Mouse (Mus musculus) kidney, adult 2 months (tissue): ENCODE results near the gene Dhdh.

Source experiments
- CTCF ChIP-seq: fragments of 200-500 bp; conservative IDR thresholded peaks from 2 replicates; pipeline ENCODE4 v1.5.1; 2011; ENCODE audit warnings: low read depth, mild to moderate bottlenecking, control low read depth, low read length, moderate library complexity, mixed read lengths; ENCODE audit not compliant: insufficient read depth, insufficient read length
- POLR2A ChIP-seq: fragments of 200-500 bp; IDR thresholded peaks from one replicate; pipeline ENCODE4 v1.6.1; 2011; ENCODE audit warnings: low read depth, low read length, control low read depth

DNA sequence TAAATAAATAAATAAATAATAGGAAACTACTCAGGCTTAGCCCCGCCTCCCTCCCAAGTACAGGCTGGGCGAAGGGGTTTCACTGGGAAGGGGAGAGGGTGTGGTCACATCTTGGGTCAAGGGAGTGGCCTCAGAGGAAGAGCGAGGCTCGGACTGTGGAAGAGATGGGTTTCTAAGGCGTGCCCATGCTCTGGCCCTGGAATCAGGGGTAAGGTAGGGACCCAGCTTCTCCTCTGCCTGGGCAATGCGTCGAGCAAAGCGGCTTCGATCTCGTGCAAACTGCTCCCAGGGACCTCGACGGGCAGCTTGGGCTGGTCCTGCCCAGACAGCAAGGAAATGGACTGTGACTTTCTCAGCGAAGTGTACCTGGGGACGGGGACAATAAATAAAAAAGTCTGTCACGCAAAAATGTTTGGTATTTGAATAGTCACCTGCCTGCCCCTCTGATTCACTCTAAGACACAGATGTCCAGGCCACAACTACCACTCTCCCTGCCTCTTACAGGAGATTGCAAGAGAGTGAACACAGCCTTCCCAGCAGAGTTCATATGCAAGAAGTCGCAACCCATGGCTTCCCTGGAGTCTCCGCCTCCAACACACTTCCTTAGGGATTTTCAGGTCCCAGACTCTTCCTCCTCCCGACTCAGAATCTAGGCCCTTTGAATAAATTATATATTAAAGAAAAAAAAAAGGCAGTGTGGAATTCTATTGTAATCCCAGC lies 34.5 kb upstream of the Dhdh start:
- no peak for TF ChIP-seq POLR2A
- TF ChIP-seq CTCF = no peak
